Mouse (Mus musculus) forebrain, embryonic 16.5 days (tissue): ENCODE data around the gene Cx3cr1. TPM values are rescaled to one million over a fixed set of nuclear protein-coding genes. Genes with fewer than 3 reads are reported as not detected.
"Not testable (repeated sequence)": the region's sequence is repeated elsewhere in the genome, so short reads cannot be mapped to it uniquely, and the experiment has no call there.

Experiments
- ATAC-seq: fragments of 200-750 bp; cut with Nextera tagmentation; 2 replicates; pipeline ENCODE4 v1.8.0; 2017; ENCODE audit warnings: mild to moderate bottlenecking, moderate library complexity
- H3K27ac ChIP-seq: fragments of 300-500 bp; sonication (generic); 2 replicates; pipeline ENCODE4 v1.5.1; 2014; ENCODE audit warnings: low read length, control low read depth
- H3K27me3 ChIP-seq: fragments of 300-500 bp; sonication (generic); replicated peaks from 2 replicates; pipeline ENCODE4 v1.6.1; 2014; ENCODE audit warnings: low read length; ENCODE audit not compliant: control insufficient read depth, insufficient read depth
- H3K36me3 ChIP-seq: fragments of 300-500 bp; sonication (generic); 2 replicates; pipeline ENCODE4 v1.6.1; 2014; ENCODE audit not compliant: control insufficient read depth, insufficient read depth
- H3K4me1 ChIP-seq: fragments of 300-500 bp; sonication (generic); replicated peaks from 2 replicates; pipeline ENCODE4 v1.6.1; 2014; ENCODE audit warnings: low read length; ENCODE audit not compliant: control insufficient read depth, insufficient read depth
- H3K4me2 ChIP-seq: fragments of 300-500 bp; sonication (generic); 2 replicates; pipeline ENCODE4 v1.6.1; 2014; ENCODE audit warnings: mild to moderate bottlenecking, low read length, control low read depth
- H3K4me3 ChIP-seq: fragments of 300-500 bp; sonication (generic); replicated peaks from 2 replicates; pipeline ENCODE4 v1.5.1; 2014; ENCODE audit warnings: mild to moderate bottlenecking, low read length, control low read depth
- H3K9ac ChIP-seq: fragments of 300-500 bp; sonication (generic); replicated peaks from 2 replicates; pipeline ENCODE4 v1.6.1; 2014; ENCODE audit warnings: low read depth, low read length, control low read depth
- H3K9me3 ChIP-seq: fragments of 300-500 bp; sonication (generic); 2 replicates; pipeline ENCODE4 v1.6.1; 2016; ENCODE audit warnings: low read length; ENCODE audit not compliant: control insufficient read depth
- WGBS: fragments of 180-500 bp; shearing (Covaris S2); extraction: QIAGEN DNeasy Blood & Tissue Kit; methylation state at CpG from one replicate; pipeline ENCODE4 v1.1.7; 2014; 5-methylcytosine and 5-hydroxymethylcytosine counted together
- polyA plus RNA-seq: library from polyadenylated mRNA; unstranded; fragments of >200 nt; fragmentation: Nextera tagmentation; extraction: Ambion mirVana; gene quantifications from 2 replicates; pipeline ENCODE4 v1.2.1, GENCODE M21; 2015

Gene Cx3cr1
- polyA plus RNA-seq, 1 experiment from 2014 or later, result 6.4 TPM

GRCm38 (mm10) chr9:120110211-120111018 is 40.7 kb upstream of the Cx3cr1 start, which contains the start of gene Slc25a38:
Gene Slc25a38 (plus strand): TSS chr9:120110374.
- H3K27me3 ChIP-seq, result no peaks in the 10 kb centered on the region
- no peaks in the 10 kb centered on the region for H3K9me3 ChIP-seq
- H3K4me3 ChIP-seq, result peak within 1 kb of the TSS; percentile 99
- H3K9ac ChIP-seq, result peak within 1 kb of the TSS; percentile 84
- peak; percentile 99 for ATAC-seq
- H3K4me1 ChIP-seq, result peaks cover 4% of the 10 kb centered on the region
- no peaks in the 10 kb centered on the region for H3K36me3 ChIP-seq
- peak within 1 kb of the TSS; percentile 58 for H3K4me2 ChIP-seq
- 1% methylated on average over 62 of the region's 62 CpGs for WGBS
- H3K27ac ChIP-seq, result peak within 1 kb of the TSS; percentile 98

- not testable (repeated sequence) for ATAC-seq, H3K36me3 ChIP-seq
- 94% methylated on average over 12 of the region's 12 CpGs for WGBS
Measured at GRCm38 (mm10) chr9:120108953-120109352, 39.3 kb upstream of the Cx3cr1 start.

GRCm38 (mm10) chr9:120101165-120101564 is 31.5 kb upstream of the Cx3cr1 start:
- no peak for ATAC-seq
- Histone ChIP-seq H3K4me3 (no peak overlapping the region), H3K9me3 (no peaks in the 10 kb centered on the region), H3K9ac (no peak overlapping the region), H3K4me2 (no peak overlapping the region), H3K4me1 (no peaks in the 10 kb centered on the region), H3K36me3 (no peaks in the 10 kb centered on the region), H3K27me3 (no peaks in the 10 kb centered on the region), H3K27ac (no peak overlapping the region)
- 100% methylated on average over 2 of the region's 2 CpGs for WGBS

More at GRCm38 (mm10) chr9:120108953-120109352, 39.3 kb upstream of the Cx3cr1 start:
- not testable (repeated sequence) for H3K4me3 ChIP-seq, H3K9ac ChIP-seq, H3K4me2 ChIP-seq, H3K27ac ChIP-seq, H3K4me1 ChIP-seq, H3K27me3 ChIP-seq, H3K9me3 ChIP-seq

GRCm38 (mm10) chr9:120099304-120099703 is 29.6 kb upstream of the Cx3cr1 start:
- H3K36me3 ChIP-seq, result no peaks in the 10 kb centered on the region
- 92% methylated on average over 8 of the region's 8 CpGs for WGBS
- no peak overlapping the region for H3K27ac ChIP-seq
- ATAC-seq, result no peak
- H3K9ac ChIP-seq, result no peak overlapping the region
- H3K4me3 ChIP-seq, result no peak overlapping the region
- no peaks in the 10 kb centered on the region for H3K4me1 ChIP-seq
- no peaks in the 10 kb centered on the region for H3K27me3 ChIP-seq
- H3K9me3 ChIP-seq, result no peaks in the 10 kb centered on the region
- no peak overlapping the region for H3K4me2 ChIP-seq

- Histone ChIP-seq H3K27me3 (no peaks in the 10 kb centered on the region), H3K27ac (no peak overlapping the region), H3K4me3 (no peak overlapping the region), H3K9me3 (no peaks in the 10 kb centered on the region), H3K9ac (no peak overlapping the region), H3K4me2 (no peak overlapping the region), H3K36me3 (no peaks in the 10 kb centered on the region), H3K4me1 (no peaks in the 10 kb centered on the region)
- WGBS, result 20% methylated on average over 7 of the region's 7 CpGs
- ATAC-seq, result peak; percentile 54
Measured at GRCm38 (mm10) chr9:120098682-120099081, 29.0 kb upstream of the Cx3cr1 start.

- no peak for ATAC-seq
- no peak overlapping the region for H3K9ac ChIP-seq
- no peaks in the 10 kb centered on the region for H3K9me3 ChIP-seq
- H3K4me2 ChIP-seq, result no peak overlapping the region
- no peaks in the 10 kb centered on the region for H3K27me3 ChIP-seq
- H3K27ac ChIP-seq, result no peak overlapping the region
- H3K4me1 ChIP-seq, result no peaks in the 10 kb centered on the region
- H3K36me3 ChIP-seq, result no peaks in the 10 kb centered on the region
- no peak overlapping the region for H3K4me3 ChIP-seq
- WGBS, result 81% methylated on average over 7 of the region's 7 CpGs
Measured at GRCm38 (mm10) chr9:120095886-120096285, 26.2 kb upstream of the Cx3cr1 start.

- Histone ChIP-seq H3K9ac (no peak overlapping the region), H3K4me1 (no peaks in the 10 kb centered on the region), H3K4me3 (no peak overlapping the region), H3K9me3 (peaks cover 2% of the 10 kb centered on the region; the same call in 1 of the 2 replicates), H3K4me2 (no peak overlapping the region), H3K27ac (no peak overlapping the region), H3K27me3 (no peaks in the 10 kb centered on the region), H3K36me3 (no peaks in the 10 kb centered on the region)
- WGBS, result 92% methylated on average over 13 of the region's 13 CpGs
- ATAC-seq, result no peak
Measured at GRCm38 (mm10) chr9:120093701-120094100, 24.0 kb upstream of the Cx3cr1 start.

GRCm38 (mm10) chr9:120091696-120092238 is 22.1 kb upstream of the Cx3cr1 start, which contains the start of gene Ccr8:
Gene Ccr8 (plus strand): TSS chr9:120092114.
- Histone ChIP-seq H3K4me3 (no peak within 1 kb of the TSS), H3K36me3 (no peaks in the 10 kb centered on the region), H3K9me3 (peaks cover 2% of the 10 kb centered on the region; the same call in 1 of the 2 replicates), H3K4me2 (no peak within 1 kb of the TSS), H3K9ac (no peak within 1 kb of the TSS), H3K4me1 (no peaks in the 10 kb centered on the region), H3K27ac (no peak within 1 kb of the TSS), H3K27me3 (no peaks in the 10 kb centered on the region)
- ATAC-seq, result no peak
- 74% methylated on average over 5 of the region's 5 CpGs for WGBS

- Histone ChIP-seq H3K36me3 (no peaks in the 10 kb centered on the region), H3K4me1 (no peaks in the 10 kb centered on the region), H3K4me2 (no peak overlapping the region), H3K9ac (no peak overlapping the region), H3K9me3 (peaks cover 2% of the 10 kb centered on the region; the same call in 1 of the 2 replicates), H3K4me3 (no peak overlapping the region), H3K27ac (no peak overlapping the region), H3K27me3 (no peaks in the 10 kb centered on the region)
- no peak for ATAC-seq
- WGBS, result 90% methylated on average over 10 of the region's 10 CpGs
Measured at GRCm38 (mm10) chr9:120091086-120091485, 21.4 kb upstream of the Cx3cr1 start.
